In genomic region chr12:4007766-4008165, GRCm38 (mm10) we compare ENCODE assay signal across 13 mouse cellular contexts. TPM values are rescaled to one million over a fixed set of nuclear protein-coding genes. Genes with fewer than 3 reads are reported as not detected.
DNase-seq lines count a peak whose midpoint lies in the region; ATAC-seq and TF ChIP-seq lines count a peak whose summit lies in the region.
"Had no signal": no experiment of that assay in that cellular context is flagged by ENCODE, and none has a peak within 500 bp of the region (broad histone marks: within the 10 kb centered on the region; RNA-seq: fewer than 3 reads in every experiment).

No protein-coding gene starts in this region.

- H3K27me3 ChIP-seq in heart, embryonic 10.5 days (ENCODE audit: insufficient read depth, poor library complexity, severe bottlenecking), result no peaks in the 10 kb centered on the region
- no peaks in the 10 kb centered on the region for H3K27me3 ChIP-seq in lung, embryonic 15.5 days
- no peaks in the 10 kb centered on the region for H3K27me3 ChIP-seq in hindbrain, embryonic 15.5 days

- H3K4me1 ChIP-seq in heart, embryonic 10.5 days, result peaks cover 52% of the 10 kb centered on the region
- peaks cover 33% of the 10 kb centered on the region for H3K4me1 ChIP-seq in lung, embryonic 15.5 days
- H3K4me1 ChIP-seq in cortical plate, adult 2 months (ENCODE audit: control insufficient read depth, insufficient read depth, low read length), result peaks cover 18% of the 10 kb centered on the region
- peaks cover 40% of the 10 kb centered on the region for H3K4me1 ChIP-seq in hindbrain, embryonic 15.5 days (replicated peaks)

- no peaks in the 10 kb centered on the region for H3K9me3 ChIP-seq in heart, embryonic 10.5 days
- H3K9me3 ChIP-seq in lung, embryonic 15.5 days, result no peaks in the 10 kb centered on the region
- H3K9me3 ChIP-seq in hindbrain, embryonic 15.5 days, result no peaks in the 10 kb centered on the region

- peak; percentile 72; the same call in 1 of the 2 replicates for ATAC-seq in lung, embryonic 15.5 days (ENCODE audit: borderline replicate concordance, extremely low read depth, low FRiP score, low TSS enrichment)
- no peak for ATAC-seq in hindbrain, embryonic 15.5 days (ENCODE audit: low FRiP score, low read depth)
- ATAC-seq: inflammation-experienced regulatory T-cells, adult 6 months; Patski had no signal

- peak; percentile 35 to 57 for DNase-seq in heart, adult 9 months (ENCODE audit: low spot score in 2 of 2)
- DNase-seq in heart, embryonic 10.5 days (ENCODE audit: low spot score), result no peak
- DNase-seq in lung, postnatal 14 days, result no peak
- no peak for DNase-seq in right cerebral cortex, postnatal 4 days
- no peak for DNase-seq in left cerebral cortex, adult 18-20 months (ENCODE audit: low spot score in 2 of 2)
- DNase-seq: spleen, adult 18-20 months had no signal

- no peak overlapping the region for H3K27ac ChIP-seq in heart, embryonic 10.5 days
- H3K27ac ChIP-seq in lung, embryonic 15.5 days, result peak overlapping the region; percentile 81
- peak overlapping the region; percentile 80 for H3K27ac ChIP-seq in cortical plate, adult 2 months (ENCODE audit: insufficient read depth, low read length)
- 0 out of 2 replicates have a peak overlapping the region, but pooled peaks have one; percentile 76 for H3K27ac ChIP-seq in hindbrain, embryonic 15.5 days (replicated peaks)

- no peak overlapping the region for H3K4me2 ChIP-seq in lung, embryonic 15.5 days
- H3K4me2 ChIP-seq in hindbrain, embryonic 15.5 days, result no peak overlapping the region

- no peak for TF ChIP-seq CTCF in cortical plate, adult 2 months (IDR thresholded peaks at IDR 0.05; ENCODE audit: extremely low read depth, insufficient read depth, low read length)

- H3K9ac ChIP-seq in lung, embryonic 15.5 days, result no peak overlapping the region
- H3K9ac ChIP-seq in hindbrain, embryonic 15.5 days, result no peak overlapping the region

- no peak overlapping the region for H3K4me3 ChIP-seq in heart, embryonic 10.5 days
- no peak overlapping the region for H3K4me3 ChIP-seq in lung, embryonic 15.5 days
- no peak overlapping the region for H3K4me3 ChIP-seq in cortical plate, adult 2 months (ENCODE audit: insufficient read depth, low read length)
- H3K4me3 ChIP-seq in hindbrain, embryonic 15.5 days, result no peak overlapping the region

- 60% methylated on average over 4 of the region's 4 CpGs for WGBS in heart, embryonic 10.5 days
- WGBS in lung, embryonic 15.5 days, result 32% methylated on average over 4 of the region's 4 CpGs
- 55% methylated on average over 4 of the region's 4 CpGs for WGBS in hindbrain, embryonic 15.5 days

- no peak for TF ChIP-seq POLR2A in cortical plate, adult 2 months (IDR thresholded peaks at IDR 0.05; ENCODE audit: extremely low read depth, insufficient read depth, low read length)

- H3K36me3 ChIP-seq in heart, embryonic 10.5 days, result no peaks in the 10 kb centered on the region; the same call in 1 of the 2 replicates
- no peaks in the 10 kb centered on the region for H3K36me3 ChIP-seq in lung, embryonic 15.5 days
- no peaks in the 10 kb centered on the region for H3K36me3 ChIP-seq in hindbrain, embryonic 15.5 days

RNA-seq across cellular contexts. Expression of gene Efr3b, which starts 30.9 kb away (rescaled TPM):
- 9.9 and 16.0 TPM in 2 replicates for polyA plus RNA-seq in heart, embryonic 10.5 days (2016; fragmentation: Nextera tagmentation; extraction: Ambion mirVana)
- polyA plus RNA-seq in lung, embryonic 15.5 days (2015; fragmentation: Nextera tagmentation; extraction: Ambion mirVana), result 4.0 and 4.2 TPM in 2 replicates
- 70.3 and 74.8 TPM in 2 replicates for polyA plus RNA-seq in cortical plate, adult 2 months (2012; rRNA removed)
- polyA plus RNA-seq in hindbrain, embryonic 15.5 days (2015; fragmentation: Nextera tagmentation; extraction: Ambion mirVana), result 38.6 and 42.1 TPM in 2 replicates
- total RNA-seq in left cerebral cortex, adult 18-20 months (2021), result 100 to 1,000 TPM; 110 to 114 TPM
- total RNA-seq: monocyte, adult 5-6 weeks had no signal

RNA-seq across cellular contexts. Expression of gene Pomc, which starts 53.0 kb away (rescaled TPM):
- 3.1 and 4.0 TPM in 2 replicates for polyA plus RNA-seq in heart, embryonic 10.5 days (2016; fragmentation: Nextera tagmentation; extraction: Ambion mirVana)
- 3.1 and 3.2 TPM in 2 replicates for polyA plus RNA-seq in lung, embryonic 15.5 days (2015; fragmentation: Nextera tagmentation; extraction: Ambion mirVana)
- polyA plus RNA-seq in cortical plate, adult 2 months (2012; rRNA removed), result 4.2 and 4.5 TPM in 2 replicates
- 3.4 and 4.0 TPM in 2 replicates for polyA plus RNA-seq in hindbrain, embryonic 15.5 days (2015; fragmentation: Nextera tagmentation; extraction: Ambion mirVana)
- total RNA-seq in left cerebral cortex, adult 18-20 months (2021), result 1 to 10 TPM; 1.6 to 1.7 TPM
- total RNA-seq: gastrocnemius, adult 18-20 months; monocyte, adult 5-6 weeks had no signal
- polyA plus RNA-seq: Patski had no signal

Comparison
In these comparisons a context has a peak if more than half of its experiments do, and no peak if none do; other contexts are left out.
1. DNase-seq: peak in heart, adult 9 months (2 of 2); none in heart, embryonic 10.5 days (single experiment), lung, postnatal 14 days (single experiment), right cerebral cortex, postnatal 4 days (single experiment) and left cerebral cortex, adult 18-20 months (0 of 2).